Mouse (Mus musculus): ENCODE measurements around the gene Dnajc3.
"Not testable (repeated sequence)": the region's sequence is repeated elsewhere in the genome, so short reads cannot be mapped to it uniquely, and the experiment has no call there.

The Dnajc3 gene

GRCm38 (mm10) chr14:118930777-118931176 is 7.0 kb upstream of the Dnajc3 start:
- DNase-seq (ENCODE audit: low spot score in 2 of 2): no peak

- no peak for DNase-seq (ENCODE audit: low spot score in 2 of 2)
Observed at GRCm38 (mm10) chr14:118931181-118931580, 6.6 kb upstream of the Dnajc3 start.

- DNase-seq (ENCODE audit: low spot score in 2 of 2): no peak
Observed at GRCm38 (mm10) chr14:118932956-118933355, 4.8 kb upstream of the Dnajc3 start.

- DNase-seq (ENCODE audit: low spot score in 2 of 2): no peak
Observed at GRCm38 (mm10) chr14:118934686-118935085, 3.1 kb upstream of the Dnajc3 start.

GRCm38 (mm10) chr14:118936236-118936635 is 1.5 kb upstream of the Dnajc3 start:
- DNase-seq (ENCODE audit: low spot score in 2 of 2): no peak

- no peak for DNase-seq (ENCODE audit: low spot score in 2 of 2)
Observed at GRCm38 (mm10) chr14:118936952-118937351, 824 bp upstream of the Dnajc3 start.

- no peak for DNase-seq (ENCODE audit: low spot score in 2 of 2)
Observed at GRCm38 (mm10) chr14:118938551-118938950, 775 bp downstream of the Dnajc3 start.

- no peak for DNase-seq (ENCODE audit: low spot score in 2 of 2)
Observed at GRCm38 (mm10) chr14:118940796-118941495, 3.2 kb downstream of the Dnajc3 start.

GRCm38 (mm10) chr14:118942076-118942475 is 4.3 kb downstream of the Dnajc3 start:
- DNase-seq (ENCODE audit: low spot score in 2 of 2): no peak

GRCm38 (mm10) chr14:118944702-118945101 is 6.9 kb downstream of the Dnajc3 start:
- DNase-seq (ENCODE audit: low spot score in 2 of 2): no peak

- DNase-seq (ENCODE audit: low spot score in 2 of 2): no peak
Observed at GRCm38 (mm10) chr14:118948841-118949240, 11.1 kb downstream of the Dnajc3 start.

GRCm38 (mm10) chr14:118951912-118952583 is 14.3 kb downstream of the Dnajc3 start:
- DNase-seq (ENCODE audit: low spot score in 2 of 2): no peak

GRCm38 (mm10) chr14:118958010-118958409 is 20.2 kb downstream of the Dnajc3 start:
- no peak for DNase-seq (ENCODE audit: low spot score in 2 of 2)

- no peak for DNase-seq (ENCODE audit: low spot score in 2 of 2)
Observed at GRCm38 (mm10) chr14:118965356-118966000, 27.7 kb downstream of the Dnajc3 start.

- DNase-seq (ENCODE audit: low spot score in 2 of 2): no peak
Observed at GRCm38 (mm10) chr14:118967646-118968045, 29.9 kb downstream of the Dnajc3 start.

- DNase-seq (ENCODE audit: low spot score in 2 of 2): no peak
Observed at GRCm38 (mm10) chr14:118972268-118972667, 34.5 kb downstream of the Dnajc3 start.

- DNase-seq (ENCODE audit: low spot score in 2 of 2): no peak
Observed at GRCm38 (mm10) chr14:118977136-118977816, 39.5 kb downstream of the Dnajc3 start.

GRCm38 (mm10) chr14:118979571-118980325 is 42.0 kb downstream of the Dnajc3 start:
- no peak for DNase-seq (ENCODE audit: low spot score in 2 of 2)

- no peak for DNase-seq (ENCODE audit: low spot score in 2 of 2)
Observed at GRCm38 (mm10) chr14:118980358-118980757, 42.6 kb downstream of the Dnajc3 start.

GRCm38 (mm10) chr14:118980890-118981289 is 43.1 kb downstream of the Dnajc3 start:
- DNase-seq (ENCODE audit: low spot score in 2 of 2): no peak

- DNase-seq (ENCODE audit: low spot score in 2 of 2): not testable (repeated sequence)
Observed at GRCm38 (mm10) chr14:118981711-118982428, 44.1 kb downstream of the Dnajc3 start.

All from frontal cortex, postnatal 10 days (tissue).